Mouse (Mus musculus): Measurements from ENCODE around the gene Ube2g2.

DNA sequence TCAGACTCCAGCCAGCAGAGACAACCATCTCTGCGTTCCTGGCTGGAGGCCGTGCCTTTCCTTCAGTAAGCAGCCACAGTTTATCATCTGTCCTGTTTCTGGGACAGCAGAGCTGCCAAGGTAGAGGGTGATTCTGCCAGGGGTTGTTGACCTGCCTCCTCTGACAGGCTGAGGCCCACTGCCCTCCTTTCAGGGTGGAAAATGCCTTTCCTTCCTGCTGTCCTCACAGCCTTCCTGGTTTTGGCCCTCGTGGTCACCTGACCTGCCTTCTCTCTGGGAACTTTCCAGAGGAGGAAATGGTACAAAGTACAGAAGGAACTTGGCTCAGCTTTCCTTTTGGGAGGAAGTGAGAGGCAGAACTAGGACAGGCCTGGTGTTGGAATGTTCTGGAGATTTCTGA is 8.7 kb upstream of the Ube2g2 start:
- TF ChIP-seq CTCF (conservative IDR thresholded peaks at IDR 0.05; ENCODE audit: low read length): no peak
- TF ChIP-seq NANOG (IDR thresholded peaks at IDR 0.05; ENCODE audit: borderline replicate concordance, low read length): no peak
- no peak for TF ChIP-seq POU5F1 (IDR thresholded peaks at IDR 0.05; ENCODE audit: borderline replicate concordance, low read length)
